Mouse (Mus musculus) liver, embryonic 14.5 days (tissue): ENCODE data around the gene Mctp2.

Experiments used
- CTCF ChIP-seq: IDR thresholded peaks from 2 replicates; pipeline ENCODE4 v1.5.1; 2016; ENCODE audit warnings: antibody characterized with exemption, low read depth, control low read depth
- EP300 ChIP-seq: IDR thresholded peaks from 2 replicates; pipeline ENCODE4 v1.6.1; 2016; ENCODE audit warnings: antibody characterized with exemption, low read depth

GRCm38 (mm10) chr7:72320441-72320840 is 14.0 kb upstream of the Mctp2 start:
- TF ChIP-seq CTCF: no peak
- no peak for TF ChIP-seq EP300
